Mouse (Mus musculus): ENCODE measurements around the gene Oprd1.

Oprd1 gene

GRCm38 (mm10) chr4:132144080-132144841 is at the start of gene Oprd1:
TSS of gene Oprd1 (minus strand) at chr4:132144486.
- H3K27me3 ChIP-seq (ENCODE audit: insufficient read depth, low read length) = peaks cover 76% of the 10 kb centered on the region
- H3K36me3 ChIP-seq (ENCODE audit: insufficient read depth, low read length) = no peaks in the 10 kb centered on the region
- H3K4me3 ChIP-seq (replicated peaks; ENCODE audit: low read length) = peak within 1 kb of the TSS; percentile 77
- peaks cover 23% of the 10 kb centered on the region for H3K4me1 ChIP-seq (replicated peaks; ENCODE audit: low read depth, low read length)
- no peaks in the 10 kb centered on the region for H3K9me3 ChIP-seq (ENCODE audit: low read length)
- no peak for TF ChIP-seq CTCF (conservative IDR thresholded peaks at IDR 0.05; ENCODE audit: low read length)
- TF ChIP-seq POU5F1 (IDR thresholded peaks at IDR 0.05; ENCODE audit: borderline replicate concordance, low read length) = no peak
- no peak for TF ChIP-seq NANOG (IDR thresholded peaks at IDR 0.05; ENCODE audit: borderline replicate concordance, low read length)

- Histone ChIP-seq H3K4me1 (replicated peaks; ENCODE audit: low read depth, low read length) (peaks cover 82% of the 10 kb centered on the region), H3K4me3 (replicated peaks; ENCODE audit: low read length) (no peak overlapping the region), H3K9me3 (ENCODE audit: low read length) (no peaks in the 10 kb centered on the region), H3K27me3 (ENCODE audit: insufficient read depth, low read length) (no peaks in the 10 kb centered on the region), H3K36me3 (ENCODE audit: insufficient read depth, low read length) (peaks cover 85% of the 10 kb centered on the region)
- TF ChIP-seq CTCF (conservative IDR thresholded peaks at IDR 0.05; ENCODE audit: low read length) (no peak), POU5F1 (IDR thresholded peaks at IDR 0.05; ENCODE audit: borderline replicate concordance, low read length) (no peak), NANOG (IDR thresholded peaks at IDR 0.05; ENCODE audit: borderline replicate concordance, low read length) (no peak)
Observed at GRCm38 (mm10) chr4:132187826-132188401, 43.6 kb upstream of the Oprd1 start.

GRCm38 (mm10) chr4:132183162-132183561 is 38.9 kb upstream of the Oprd1 start:
- H3K9me3 ChIP-seq (ENCODE audit: low read length) = no peaks in the 10 kb centered on the region
- TF ChIP-seq NANOG (IDR thresholded peaks at IDR 0.05; ENCODE audit: borderline replicate concordance, low read length) = no peak
- no peak overlapping the region for H3K4me3 ChIP-seq (replicated peaks; ENCODE audit: low read length)
- H3K4me1 ChIP-seq (replicated peaks; ENCODE audit: low read depth, low read length) = peaks cover 79% of the 10 kb centered on the region
- H3K27me3 ChIP-seq (ENCODE audit: insufficient read depth, low read length) = no peaks in the 10 kb centered on the region
- H3K36me3 ChIP-seq (ENCODE audit: insufficient read depth, low read length) = peaks cover 72% of the 10 kb centered on the region

- H3K4me1 ChIP-seq (replicated peaks; ENCODE audit: low read depth, low read length) = peaks cover 70% of the 10 kb centered on the region
- no peaks in the 10 kb centered on the region for H3K9me3 ChIP-seq (ENCODE audit: low read length)
- TF ChIP-seq CTCF (conservative IDR thresholded peaks at IDR 0.05; ENCODE audit: low read length) = peak; percentile 31; the same call in 1 of the 2 replicates
- no peak for TF ChIP-seq POU5F1 (IDR thresholded peaks at IDR 0.05; ENCODE audit: borderline replicate concordance, low read length)
- peak overlapping the region; percentile 46 for H3K4me3 ChIP-seq (replicated peaks; ENCODE audit: low read length)
- H3K36me3 ChIP-seq (ENCODE audit: insufficient read depth, low read length) = peaks cover 60% of the 10 kb centered on the region
- no peaks in the 10 kb centered on the region for H3K27me3 ChIP-seq (ENCODE audit: insufficient read depth, low read length)
Observed at GRCm38 (mm10) chr4:132181721-132182658, 37.7 kb upstream of the Oprd1 start.

GRCm38 (mm10) chr4:132180710-132181109 is 36.4 kb upstream of the Oprd1 start:
- Histone ChIP-seq H3K4me3 (replicated peaks; ENCODE audit: low read length) (no peak overlapping the region), H3K36me3 (ENCODE audit: insufficient read depth, low read length) (peaks cover 48% of the 10 kb centered on the region), H3K9me3 (ENCODE audit: low read length) (no peaks in the 10 kb centered on the region), H3K27me3 (ENCODE audit: insufficient read depth, low read length) (peaks cover 5% of the 10 kb centered on the region; the same call in 1 of the 2 replicates), H3K4me1 (replicated peaks; ENCODE audit: low read depth, low read length) (peaks cover 65% of the 10 kb centered on the region)
- TF ChIP-seq CTCF (conservative IDR thresholded peaks at IDR 0.05; ENCODE audit: low read length) (peak; percentile 86), NANOG (IDR thresholded peaks at IDR 0.05; ENCODE audit: borderline replicate concordance, low read length) (no peak), POU5F1 (IDR thresholded peaks at IDR 0.05; ENCODE audit: borderline replicate concordance, low read length) (no peak)

GRCm38 (mm10) chr4:132178630-132179059 is 34.4 kb upstream of the Oprd1 start:
- Histone ChIP-seq H3K4me3 (replicated peaks; ENCODE audit: low read length) (no peak overlapping the region), H3K4me1 (replicated peaks; ENCODE audit: low read depth, low read length) (peaks cover 51% of the 10 kb centered on the region), H3K36me3 (ENCODE audit: insufficient read depth, low read length) (peaks cover 28% of the 10 kb centered on the region), H3K9me3 (ENCODE audit: low read length) (no peaks in the 10 kb centered on the region), H3K27me3 (ENCODE audit: insufficient read depth, low read length) (peaks cover 5% of the 10 kb centered on the region; the same call in 1 of the 2 replicates)
- TF ChIP-seq CTCF (conservative IDR thresholded peaks at IDR 0.05; ENCODE audit: low read length) = peak; percentile 94
- TF ChIP-seq NANOG (IDR thresholded peaks at IDR 0.05; ENCODE audit: borderline replicate concordance, low read length) = no peak

GRCm38 (mm10) chr4:132176474-132176873 is 32.2 kb upstream of the Oprd1 start:
- Histone ChIP-seq H3K4me3 (replicated peaks; ENCODE audit: low read length) (no peak overlapping the region), H3K9me3 (ENCODE audit: low read length) (no peaks in the 10 kb centered on the region), H3K36me3 (ENCODE audit: insufficient read depth, low read length) (peaks cover 19% of the 10 kb centered on the region), H3K4me1 (replicated peaks; ENCODE audit: low read depth, low read length) (peaks cover 47% of the 10 kb centered on the region), H3K27me3 (ENCODE audit: insufficient read depth, low read length) (peaks cover 5% of the 10 kb centered on the region; the same call in 1 of the 2 replicates)
- no peak for TF ChIP-seq CTCF (conservative IDR thresholded peaks at IDR 0.05; ENCODE audit: low read length)

- Histone ChIP-seq H3K4me3 (replicated peaks; ENCODE audit: low read length) (no peak overlapping the region), H3K9me3 (ENCODE audit: low read length) (no peaks in the 10 kb centered on the region; the same call in 1 of the 2 replicates), H3K27me3 (ENCODE audit: insufficient read depth, low read length) (peaks cover 2% of the 10 kb centered on the region; the same call in 1 of the 2 replicates), H3K4me1 (replicated peaks; ENCODE audit: low read depth, low read length) (peaks cover 49% of the 10 kb centered on the region), H3K36me3 (ENCODE audit: insufficient read depth, low read length) (no peaks in the 10 kb centered on the region)
- TF ChIP-seq POU5F1 (IDR thresholded peaks at IDR 0.05; ENCODE audit: borderline replicate concordance, low read length) = no peak
- no peak for TF ChIP-seq CTCF (conservative IDR thresholded peaks at IDR 0.05; ENCODE audit: low read length)
- no peak for TF ChIP-seq NANOG (IDR thresholded peaks at IDR 0.05; ENCODE audit: borderline replicate concordance, low read length)
Observed at GRCm38 (mm10) chr4:132170891-132171290, 26.6 kb upstream of the Oprd1 start.

Measured in E14TG2a.4 (cell line).